Mouse (Mus musculus) MEL (cell line): ENCODE measurements at regions not wholly inside any gene's neighbourhood (a gene's known extent, or its start where the extent isn't known, plus 50 kb on each side); places are given as distances from the start of the nearest gene placed in this dataset.

Source experiments
- DNase-seq: peaks from one replicate; pipeline ENCODE4 v3.0.0; 2011; ENCODE audit warnings: low read depth, low spot score
- H3K27ac ChIP-seq: 2 replicates; pipeline ENCODE4 v1.5.1; 2012; ENCODE audit warnings: low read depth, mild to moderate bottlenecking, control low read depth, low read length, moderate library complexity; ENCODE audit not compliant: control insufficient read depth
- H3K27me3 ChIP-seq, 2 experiments: fragments of 150-350 bp in 1 of 2; sonication (generic) in 1 of 2; 2 replicates each; pipeline ENCODE4 v1.6.1; 2012; ENCODE audit warnings: low read length in 2 of 2, mild to moderate bottlenecking in 2 of 2, improper control_type of control experiment in 1 of 2, moderate library complexity in 1 of 2; ENCODE audit not compliant: insufficient read depth in 2 of 2, control insufficient read depth in 1 of 2
- H3K36me3 ChIP-seq, 2 experiments: 2 replicates each; pipeline ENCODE4 v1.6.1; 2012 to 2014; ENCODE audit warnings: low read length in 2 of 2, improper control_type of control experiment in 1 of 2, inconsistent platforms in 1 of 2, mild to moderate bottlenecking in 1 of 2; ENCODE audit not compliant: insufficient read depth in 2 of 2, control insufficient read depth in 1 of 2
- H3K4me1 ChIP-seq, 2 experiments: fragments of 150-350 bp in 1 of 2; sonication (generic) in 1 of 2; 2 replicates each; pipeline ENCODE4 v1.6.1; 2012; ENCODE audit warnings: low read length in 2 of 2, improper control_type of control experiment in 1 of 2, mild to moderate bottlenecking in 1 of 2; ENCODE audit not compliant: insufficient read depth in 2 of 2, control insufficient read depth in 1 of 2
- H3K4me3 ChIP-seq, 2 experiments: fragments of 150-350 bp in 1 of 2; sonication (generic) in 1 of 2; 2 replicates each; pipeline ENCODE4 v1.5.1; 2012; ENCODE audit warnings: low read depth in 2 of 2, low read length in 2 of 2, mild to moderate bottlenecking in 2 of 2, moderate library complexity in 2 of 2, control low read depth in 1 of 2, improper control_type of control experiment in 1 of 2; ENCODE audit not compliant: control insufficient read depth in 1 of 2, insufficient read depth in 1 of 2
- H3K79me2 ChIP-seq: 2 replicates; pipeline ENCODE4 v1.6.1; 2012; ENCODE audit warnings: mild to moderate bottlenecking, low read length, moderate library complexity; ENCODE audit not compliant: control insufficient read depth, poor library complexity, insufficient read depth
- H3K9ac ChIP-seq: 2 replicates; pipeline ENCODE4 v1.6.1; 2012; ENCODE audit warnings: low read depth, mild to moderate bottlenecking, control low read depth, low read length, moderate library complexity; ENCODE audit not compliant: control insufficient read depth, poor library complexity, severe bottlenecking
- H3K9me3 ChIP-seq: fragments of 150-350 bp; sonication (generic); replicated peaks from 2 replicates; pipeline ENCODE4 v1.6.1; 2012; ENCODE audit warnings: mild to moderate bottlenecking, low read length, improper control_type of control experiment, moderate library complexity; ENCODE audit not compliant: insufficient read depth
- CTCF ChIP-seq, 3 experiments: IDR thresholded peaks in 2 of 3; conservative IDR thresholded peaks in 1 of 3; 2 replicates each; pipeline ENCODE4 v1.5.1; 2011 to 2012; ENCODE audit warnings: low read length in 3 of 3, low read depth in 2 of 3, mild to moderate bottlenecking in 2 of 3, improper control_type of control experiment in 1 of 3, inconsistent platforms in 1 of 3, mixed read lengths in 1 of 3, moderate library complexity in 1 of 3; ENCODE audit not compliant: control insufficient read depth in 1 of 3, insufficient read depth in 1 of 3, poor library complexity in 1 of 3, severe bottlenecking in 1 of 3
- E2F4 ChIP-seq: IDR thresholded peaks from 2 replicates; pipeline ENCODE4 v1.6.1; 2011; ENCODE audit warnings: low read depth, low read length, improper control_type of control experiment, borderline replicate concordance
- GATA1 ChIP-seq: IDR thresholded peaks from 2 replicates; pipeline ENCODE4 v1.6.1; 2011; ENCODE audit warnings: low read depth, low read length, improper control_type of control experiment
- MAFK ChIP-seq: IDR thresholded peaks from 2 replicates; pipeline ENCODE4 v1.6.1; 2011; ENCODE audit warnings: low read depth, mild to moderate bottlenecking, low read length, improper control_type of control experiment, borderline replicate concordance
- MAX ChIP-seq: IDR thresholded peaks from 2 replicates; pipeline ENCODE4 v1.6.1; 2011; ENCODE audit warnings: low read length, improper control_type of control experiment
- MAZ ChIP-seq: IDR thresholded peaks from 2 replicates; pipeline ENCODE4 v1.6.1; 2012; ENCODE audit warnings: low read depth, mild to moderate bottlenecking, inconsistent platforms, low read length, improper control_type of control experiment
- NELFE ChIP-seq: IDR thresholded peaks from 2 replicates; pipeline ENCODE4 v1.6.1; 2011; ENCODE audit warnings: low read depth, low read length, improper control_type of control experiment
- POLR2A ChIP-seq, 2 experiments: IDR thresholded peaks; 2 replicates each; pipeline ENCODE4 v1.6.1; 2011 to 2012; ENCODE audit warnings: low read length in 2 of 2, mild to moderate bottlenecking in 2 of 2, control low read depth in 1 of 2, improper control_type of control experiment in 1 of 2, low read depth in 1 of 2, moderate library complexity in 1 of 2; ENCODE audit not compliant: control insufficient read depth in 1 of 2, insufficient read depth in 1 of 2, poor library complexity in 1 of 2
- POLR2AphosphoS2 ChIP-seq: IDR thresholded peaks from 2 replicates; pipeline ENCODE4 v1.6.1; 2011; ENCODE audit warnings: low read length, improper control_type of control experiment
- POLR2AphosphoS5 ChIP-seq: IDR thresholded peaks from 2 replicates; pipeline ENCODE4 v1.6.1; 2012; ENCODE audit warnings: low read depth, borderline replicate concordance, mild to moderate bottlenecking, inconsistent platforms, low read length, moderate library complexity, mixed read lengths
- RCOR1 ChIP-seq: IDR thresholded peaks from 2 replicates; pipeline ENCODE4 v1.6.1; 2012; ENCODE audit warnings: low read depth, mild to moderate bottlenecking, inconsistent platforms, low read length, improper control_type of control experiment
- SIN3A ChIP-seq: IDR thresholded peaks from 2 replicates; pipeline ENCODE4 v1.6.1; 2012; ENCODE audit warnings: low read length, improper control_type of control experiment, inconsistent platforms
- TAL1 ChIP-seq: IDR thresholded peaks from 2 replicates; pipeline ENCODE4 v1.6.1; 2012; ENCODE audit warnings: mild to moderate bottlenecking, inconsistent platforms, low read length, moderate library complexity, mixed read lengths
- TBP ChIP-seq: IDR thresholded peaks from 2 replicates; pipeline ENCODE4 v1.8.0; 2011; ENCODE audit warnings: low read depth, low read length, improper control_type of control experiment
- TCF12 ChIP-seq: IDR thresholded peaks from 2 replicates; pipeline ENCODE4 v1.6.1; 2014; ENCODE audit warnings: low read depth, mild to moderate bottlenecking, inconsistent platforms, low read length, improper control_type of control experiment, moderate library complexity
- UBTF ChIP-seq: IDR thresholded peaks from 2 replicates; pipeline ENCODE4 v1.6.1; 2012; ENCODE audit warnings: low read depth, mild to moderate bottlenecking, inconsistent platforms, low read length, improper control_type of control experiment, moderate library complexity, borderline replicate concordance; ENCODE audit not compliant: insufficient read depth
- ZC3H11A ChIP-seq: IDR thresholded peaks from 2 replicates; pipeline ENCODE4 v1.6.1; 2012; ENCODE audit warnings: low read depth, mild to moderate bottlenecking, inconsistent platforms, low read length, improper control_type of control experiment
- ZMIZ1 ChIP-seq: IDR thresholded peaks from 2 replicates; pipeline ENCODE4 v1.6.1; 2012; ENCODE audit warnings: low read depth, mild to moderate bottlenecking, inconsistent platforms, low read length, improper control_type of control experiment, moderate library complexity
- ZNF384 ChIP-seq: IDR thresholded peaks from 2 replicates; pipeline ENCODE4 v1.6.1; 2012; ENCODE audit warnings: low read depth, mild to moderate bottlenecking, inconsistent platforms, low read length, improper control_type of control experiment

DNA sequence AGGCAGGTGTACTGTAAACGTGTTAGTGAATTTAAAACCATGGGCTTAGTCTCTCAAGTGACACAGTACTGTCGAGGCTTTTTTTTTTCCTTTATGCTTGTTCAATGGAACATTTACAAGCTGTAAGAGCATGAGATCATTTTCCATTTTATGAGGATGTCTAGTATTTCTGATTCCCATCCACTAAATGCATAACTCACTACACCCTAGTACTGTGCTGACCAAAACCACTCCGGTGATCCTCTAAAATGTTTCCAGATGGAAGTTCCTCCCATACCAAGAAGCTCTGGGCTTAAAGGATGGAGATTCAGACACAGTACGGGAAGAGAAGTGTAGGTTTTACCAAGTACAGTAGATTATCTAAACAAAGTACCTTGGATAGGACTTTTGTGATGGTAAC lies 50.3 kb upstream of the Gm6993 start:
- peaks cover 0 to 1% of the 10 kb centered on the region in 2 experiments; a peak in 2 of 4 replicates for H3K27me3 ChIP-seq
- no peak for DNase-seq
- no peak for TF ChIP-seq ZMIZ1
- no peak for TF ChIP-seq POLR2AphosphoS5
- TF ChIP-seq SIN3A = no peak
- no peak for TF ChIP-seq POLR2AphosphoS2
- no peak for TF ChIP-seq NELFE
- TF ChIP-seq RCOR1 = no peak
- TF ChIP-seq TCF12 = no peak
- no peak for TF ChIP-seq MAX
- no peak for TF ChIP-seq MAFK
- TF ChIP-seq POLR2A (IDR thresholded peaks at IDR 0.05; ENCODE audit: control insufficient read depth in 1 of 2, insufficient read depth in 1 of 2, low read depth in 1 of 2, low read length in 2 of 2, poor library complexity in 1 of 2) = no peak
- no peak for TF ChIP-seq TAL1
- no peak for TF ChIP-seq CTCF (IDR thresholded peaks at IDR 0.05 in 2 of 3, conservative IDR thresholded peaks at IDR 0.05 in 1 of 3; ENCODE audit: control insufficient read depth in 1 of 3, insufficient read depth in 1 of 3, low read depth in 2 of 3, low read length in 3 of 3, poor library complexity in 1 of 3, severe bottlenecking in 1 of 3)
- TF ChIP-seq GATA1 = no peak
- TF ChIP-seq UBTF = no peak
- no peak for TF ChIP-seq E2F4
- TF ChIP-seq ZNF384 = no peak
- TF ChIP-seq ZC3H11A = no peak
- TF ChIP-seq MAZ = no peak
- no peak for TF ChIP-seq TBP
- TF ChIP-seq, all 39 proteins: peak for 0
- no peaks in the 10 kb centered on the region for H3K36me3 ChIP-seq
- H3K9me3 ChIP-seq = no peaks in the 10 kb centered on the region
- H3K4me1 ChIP-seq = no peaks in the 10 kb centered on the region
- H3K79me2 ChIP-seq = no peaks in the 10 kb centered on the region
- H3K27ac ChIP-seq = no peak overlapping the region
- H3K9ac ChIP-seq = no peak overlapping the region
- no peak overlapping the region for H3K4me3 ChIP-seq
